Mouse (Mus musculus) brain, embryonic 14.5 days (tissue): ENCODE measurements at regions not wholly inside any gene's neighbourhood (a gene's known extent, or its start where the extent isn't known, plus 50 kb on each side); places are given as distances from the start of the nearest gene placed in this dataset.

Experiments used
- CTCF ChIP-seq: fragments of 200-500 bp; IDR thresholded peaks from 2 replicates; pipeline ENCODE4 v1.5.1; 2012; ENCODE audit warnings: inconsistent platforms, mild to moderate bottlenecking, moderate library complexity, borderline replicate concordance; ENCODE audit not compliant: insufficient read depth, insufficient read length; ENCODE audit errors: extremely low read depth
- POLR2A ChIP-seq: fragments of 200-500 bp; IDR thresholded peaks from 2 replicates; pipeline ENCODE4 v1.6.1; 2012; ENCODE audit warnings: mild to moderate bottlenecking, inconsistent platforms, borderline replicate concordance; ENCODE audit not compliant: poor library complexity, insufficient read depth, insufficient read length, severe bottlenecking; ENCODE audit errors: extremely low read depth

- TF ChIP-seq POLR2A (no peak), CTCF (no peak)
Measured at GRCm38 (mm10) chr9:97282090-97282489, 87.7 kb downstream of the Trim42 start.
